Mouse (Mus musculus) ES-E14 (cell line): ENCODE measurements at regions not wholly inside any gene's neighbourhood (a gene's known extent, or its start where the extent isn't known, plus 50 kb on each side); places are given as distances from the start of the nearest gene placed in this dataset.

Experiments used
- DNase-seq: peaks from one replicate; pipeline ENCODE4 v3.0.0-alpha.2; 2013; ENCODE audit warnings: low read depth, low spot score
- H3K27ac ChIP-seq: 2 replicates; pipeline ENCODE4 v1.5.1; 2012; ENCODE audit warnings: low read depth, mild to moderate bottlenecking, low read length, moderate library complexity, mixed read lengths; ENCODE audit not compliant: poor library complexity, insufficient read depth, severe bottlenecking
- H3K36me3 ChIP-seq: 2 replicates; pipeline ENCODE4 v1.6.1; 2012; ENCODE audit warnings: mild to moderate bottlenecking, low read length, moderate library complexity, mixed read lengths; ENCODE audit not compliant: control insufficient read depth, poor library complexity, insufficient read depth, severe bottlenecking
- H3K4me1 ChIP-seq, 2 experiments: fragments of 150-350 bp in 1 of 2; sonication (generic) in 1 of 2; 2 replicates each; pipeline ENCODE4 v1.6.1; 2012; ENCODE audit warnings: low read length in 2 of 2, mild to moderate bottlenecking in 1 of 2, mixed read lengths in 1 of 2; ENCODE audit not compliant: control insufficient read depth in 2 of 2, insufficient read depth in 2 of 2, poor library complexity in 1 of 2
- H3K4me3 ChIP-seq, 2 experiments: fragments of 150-350 bp in 1 of 2; sonication (generic) in 1 of 2; 2 replicates each; pipeline ENCODE4 v1.5.1; 2012; ENCODE audit warnings: low read length in 2 of 2, low read depth in 1 of 2, mild to moderate bottlenecking in 1 of 2, mixed read lengths in 1 of 2; ENCODE audit not compliant: insufficient read depth in 1 of 2, poor library complexity in 1 of 2, severe bottlenecking in 1 of 2
- H3K9ac ChIP-seq: 2 replicates; pipeline ENCODE4 v1.6.1; 2012; ENCODE audit warnings: low read depth, mild to moderate bottlenecking, low read length, mixed read lengths; ENCODE audit not compliant: poor library complexity, insufficient read depth, severe bottlenecking
- H3K9me3 ChIP-seq: fragments of 150-350 bp; sonication (generic); 2 replicates; pipeline ENCODE4 v1.6.1; 2012; ENCODE audit warnings: low read depth, mild to moderate bottlenecking, low read length; ENCODE audit not compliant: control insufficient read depth, insufficient read depth
- CHD2 ChIP-seq: IDR thresholded peaks from 2 replicates; pipeline ENCODE4 v1.6.1; 2014; ENCODE audit warnings: mild to moderate bottlenecking, low read depth, low read length, inconsistent platforms
- HCFC1 ChIP-seq: IDR thresholded peaks from 2 replicates; pipeline ENCODE4 v1.6.1; 2012; ENCODE audit warnings: low read length, inconsistent platforms, borderline replicate concordance; ENCODE audit not compliant: insufficient read depth
- MAFK ChIP-seq: IDR thresholded peaks from 2 replicates; pipeline ENCODE4 v1.6.1; 2014; ENCODE audit warnings: mild to moderate bottlenecking, low read depth, low read length, inconsistent platforms; ENCODE audit not compliant: insufficient read depth
- ZC3H11A ChIP-seq: IDR thresholded peaks from 2 replicates; pipeline ENCODE4 v1.6.1; 2012; ENCODE audit warnings: low read depth, mild to moderate bottlenecking, inconsistent platforms, low read length, borderline replicate concordance
- ZNF384 ChIP-seq: IDR thresholded peaks from 2 replicates; pipeline ENCODE4 v1.6.1; 2012; ENCODE audit warnings: low read depth, low read length, inconsistent platforms
- in situ Hi-C, 2 experiments: fragments of 600-800 bp; cut with MboI; formaldehyde crosslinking; loops; one replicate each; pipeline ENCODE4 v1.15.1; 2025; ENCODE audit warnings: low sequenced_read_pairs in 2 of 2, inconsistent platforms in 1 of 2; ENCODE audit not compliant: unreplicated experiment in 2 of 2

DNA sequence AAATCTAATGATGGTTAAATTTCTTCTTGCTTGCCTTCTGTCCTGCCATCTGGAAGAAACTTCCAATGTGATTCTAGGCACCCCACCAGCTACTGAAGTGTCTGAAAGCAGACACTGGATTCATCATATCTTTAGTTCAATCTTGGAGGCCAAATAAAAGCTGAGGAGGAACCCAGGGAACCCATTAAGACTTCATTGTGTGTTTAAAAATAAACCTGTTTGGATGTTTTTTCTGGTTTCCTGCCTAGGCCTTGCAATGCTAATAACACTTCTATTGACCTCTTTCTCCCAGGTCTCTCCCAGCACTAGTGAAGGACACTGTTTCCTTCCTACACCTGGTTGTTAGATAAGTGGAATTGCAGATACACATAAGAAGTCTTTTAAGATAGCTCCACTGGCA lies 545.6 kb downstream of the Col12a1 start:
- Histone ChIP-seq H3K4me3 (no peak overlapping the region), H3K9ac (no peak overlapping the region), H3K4me1 (no peaks in the 10 kb centered on the region), H3K9me3 (no peaks in the 10 kb centered on the region), H3K27ac (no peak overlapping the region), H3K36me3 (no peaks in the 10 kb centered on the region)
- TF ChIP-seq HCFC1, result no peak
- TF ChIP-seq MAFK, result no peak
- TF ChIP-seq ZC3H11A, result no peak
- no peak for TF ChIP-seq ZNF384
- no peak for TF ChIP-seq CHD2
- no peak for DNase-seq
- in situ Hi-C loops, result no loop called here

DNA sequence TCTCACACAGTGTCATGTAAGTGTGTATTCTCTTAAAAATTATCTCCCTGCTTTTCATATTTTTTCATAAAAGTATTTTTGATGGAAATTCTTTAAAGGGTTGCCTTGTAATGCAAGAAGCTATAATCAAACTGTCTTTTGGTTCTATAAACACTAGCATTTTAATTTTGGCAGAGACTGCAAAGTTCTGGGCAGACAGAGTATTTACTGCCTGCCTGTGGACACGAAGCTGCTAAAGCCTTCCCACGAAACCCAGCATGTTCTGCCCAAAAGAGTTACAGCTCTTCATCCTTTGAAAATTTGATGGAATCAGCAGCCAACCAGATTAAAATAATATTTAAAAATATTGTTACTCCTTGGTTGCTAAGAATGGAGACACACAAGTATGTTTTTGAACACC lies 538.7 kb downstream of the Col12a1 start:
- in situ Hi-C loops, result no loop called here
- TF ChIP-seq ZC3H11A, result no peak
- TF ChIP-seq HCFC1, result no peak
- no peak for TF ChIP-seq ZNF384
- no peak for TF ChIP-seq MAFK
- TF ChIP-seq CHD2, result no peak
- H3K27ac ChIP-seq, result no peak overlapping the region
- DNase-seq, result no peak
- no peaks in the 10 kb centered on the region for H3K9me3 ChIP-seq
- no peaks in the 10 kb centered on the region for H3K36me3 ChIP-seq
- no peak overlapping the region for H3K4me3 ChIP-seq
- H3K9ac ChIP-seq, result no peak overlapping the region
- H3K4me1 ChIP-seq, result no peaks in the 10 kb centered on the region

DNA sequence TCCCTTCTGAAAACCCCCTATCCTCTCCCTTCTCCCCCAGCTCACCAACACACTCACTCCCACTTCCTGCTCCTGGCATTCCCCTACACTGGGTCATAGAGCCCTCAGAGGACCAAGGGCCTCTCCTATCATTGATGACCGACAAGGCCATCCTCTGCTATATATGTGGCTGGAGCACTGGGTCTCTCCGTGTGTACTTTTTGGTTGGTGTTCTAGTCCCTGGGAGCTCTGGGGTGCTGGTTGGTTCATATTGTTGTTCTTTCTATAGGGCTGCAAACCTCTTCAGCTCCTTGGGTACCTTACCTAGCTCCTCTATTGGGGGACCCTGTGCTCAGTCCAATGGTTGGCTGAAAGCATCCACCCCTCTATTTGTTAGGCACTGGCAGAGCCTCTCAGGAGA lies 523.2 kb downstream of the Col12a1 start:
- no peak overlapping the region for H3K27ac ChIP-seq
- H3K4me3 ChIP-seq, result no peak overlapping the region
- no peaks in the 10 kb centered on the region for H3K36me3 ChIP-seq
- H3K4me1 ChIP-seq, result no peaks in the 10 kb centered on the region
- no peaks in the 10 kb centered on the region for H3K9me3 ChIP-seq
- TF ChIP-seq ZC3H11A (no peak), MAFK (no peak), HCFC1 (no peak), ZNF384 (no peak)
- in situ Hi-C loops, result no loop called here
- DNase-seq, result no peak
- no peak overlapping the region for H3K9ac ChIP-seq

DNA sequence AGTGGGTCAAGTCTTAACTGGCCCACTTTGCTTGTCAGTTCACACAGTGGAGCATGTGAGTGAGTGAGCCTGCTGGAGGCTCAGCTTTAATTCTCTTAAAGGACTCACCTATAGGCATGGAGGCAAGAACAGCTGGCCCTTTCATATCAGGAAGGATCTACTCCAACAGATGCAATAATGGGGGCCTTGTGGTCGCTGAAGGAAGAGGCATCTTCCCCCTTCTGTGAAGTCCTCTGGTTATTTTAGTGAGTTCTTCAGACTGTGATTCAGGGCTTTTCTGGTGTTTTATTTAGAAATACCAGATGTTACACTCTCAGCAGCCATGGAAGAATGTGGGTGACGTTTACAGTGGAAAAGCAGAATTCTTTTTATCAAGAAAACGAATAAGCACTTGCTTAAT lies 516.9 kb downstream of the Col12a1 start:
- Histone ChIP-seq H3K36me3 (no peaks in the 10 kb centered on the region), H3K4me1 (no peaks in the 10 kb centered on the region), H3K9ac (no peak overlapping the region), H3K9me3 (no peaks in the 10 kb centered on the region), H3K4me3 (no peak overlapping the region), H3K27ac (no peak overlapping the region)
- in situ Hi-C loops, result no loop called here
- no peak for DNase-seq
- TF ChIP-seq HCFC1 (no peak), ZC3H11A (no peak), MAFK (no peak), ZNF384 (no peak), CHD2 (no peak)

DNA sequence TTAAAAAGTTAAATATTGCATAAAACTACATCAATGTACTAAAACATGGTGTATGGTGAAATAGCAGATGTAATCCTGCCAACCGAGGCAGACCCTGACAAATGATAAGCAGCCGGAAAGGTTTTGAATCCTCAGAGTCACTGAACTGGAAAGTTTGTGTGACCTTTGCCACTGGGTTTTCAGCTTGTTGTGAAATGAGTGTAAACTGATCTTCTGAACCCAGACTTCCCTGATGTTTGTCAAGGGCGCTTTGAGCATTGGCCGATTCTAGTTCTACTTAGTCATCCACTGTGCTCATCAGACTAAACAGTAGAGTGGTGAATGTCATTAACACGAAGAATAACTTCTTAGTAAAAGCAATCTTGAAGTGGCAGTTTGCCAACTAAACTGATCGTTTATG lies 505.3 kb downstream of the Col12a1 start:
- H3K9ac ChIP-seq, result no peak overlapping the region
- H3K4me1 ChIP-seq, result no peaks in the 10 kb centered on the region
- TF ChIP-seq MAFK (no peak), CHD2 (no peak), HCFC1 (no peak), ZC3H11A (no peak), ZNF384 (no peak)
- no peak overlapping the region for H3K27ac ChIP-seq
- H3K4me3 ChIP-seq, result no peak overlapping the region
- no peaks in the 10 kb centered on the region for H3K36me3 ChIP-seq
- no peaks in the 10 kb centered on the region for H3K9me3 ChIP-seq
- no peak for DNase-seq
- in situ Hi-C loops, result no loop called here
